Mouse (Mus musculus) lung, adult 2 months (tissue): Measurements from ENCODE around the gene Sys1.

ENCODE experiments used
- CTCF ChIP-seq: fragments of 200-500 bp; IDR thresholded peaks from 2 replicates; pipeline ENCODE4 v1.5.1; 2011; ENCODE audit warnings: mild to moderate bottlenecking, low read length, control low read depth; ENCODE audit not compliant: insufficient read depth
- POLR2A ChIP-seq: fragments of 200-500 bp; IDR thresholded peaks from 2 replicates; pipeline ENCODE4 v1.6.1; 2011; ENCODE audit warnings: low read depth, mild to moderate bottlenecking, control low read depth, low read length, borderline replicate concordance; ENCODE audit errors: extremely low read depth

DNA sequence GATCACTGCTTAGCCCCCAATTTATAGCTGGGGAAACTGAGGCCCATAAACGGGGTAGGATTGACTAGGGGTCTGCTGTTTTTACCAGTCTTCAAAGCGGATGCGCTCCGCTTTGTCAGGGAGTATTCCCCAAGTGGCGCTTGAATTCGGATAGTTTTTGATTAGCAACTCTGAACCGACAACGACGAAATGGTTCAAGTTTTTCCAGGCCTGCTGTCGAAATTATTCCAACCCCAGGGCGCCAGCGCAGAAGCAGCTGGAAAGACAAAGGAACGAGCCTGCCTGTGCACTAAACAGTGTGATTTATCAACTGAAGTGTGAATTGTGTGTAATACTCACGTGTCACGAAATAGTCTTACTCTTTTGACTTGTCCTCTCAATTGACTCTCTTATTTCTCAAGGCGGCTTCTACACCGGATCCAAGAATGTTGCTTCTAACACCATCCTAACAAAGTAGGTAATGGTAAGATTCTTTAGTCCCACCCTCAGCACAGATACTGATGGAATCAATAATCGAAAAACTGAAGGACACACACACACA lies 13.2 kb upstream of the Sys1 start, which contains the start of gene Sdc4:
- TF ChIP-seq CTCF (no peak), POLR2A (no peak)
